Mouse (Mus musculus) embryonic facial prominence, embryonic 14.5 days (tissue): ENCODE measurements around the gene Gm21190. TPM values are rescaled to one million over a fixed set of nuclear protein-coding genes. Genes with fewer than 3 reads are reported as not detected.
"Not testable (repeated sequence)": the region's sequence is repeated elsewhere in the genome, so short reads cannot be mapped to it uniquely, and the experiment has no call there.

ENCODE experiments used
- ATAC-seq: fragments of 200-750 bp; cut with Nextera tagmentation; 2 replicates; pipeline ENCODE4 v1.8.0; 2017; ENCODE audit warnings: low read depth, moderate number of reproducible peaks, moderate TSS enrichment
- DNase-seq: peaks from one replicate; pipeline ENCODE4 v3.0.0-alpha.2; 2015; ENCODE audit warnings: low spot score
- H3K27ac ChIP-seq: fragments of 300-500 bp; sonication (generic); replicated peaks from 2 replicates; pipeline ENCODE4 v1.5.1; 2014; ENCODE audit warnings: low read depth, mild to moderate bottlenecking, low read length, moderate library complexity
- H3K27me3 ChIP-seq: fragments of 300-500 bp; sonication (generic); replicated peaks from 2 replicates; pipeline ENCODE4 v1.6.1; 2014; ENCODE audit warnings: low read length; ENCODE audit not compliant: control insufficient read depth, insufficient read depth
- H3K36me3 ChIP-seq: fragments of 300-500 bp; sonication (generic); 2 replicates; pipeline ENCODE4 v1.6.1; 2014; ENCODE audit warnings: low read length, mixed read lengths; ENCODE audit not compliant: control insufficient read depth, insufficient read depth
- H3K4me1 ChIP-seq: fragments of 300-500 bp; sonication (generic); 2 replicates; pipeline ENCODE4 v1.6.1; 2014; ENCODE audit warnings: antibody characterized with exemption, low read length; ENCODE audit not compliant: control insufficient read depth, insufficient read depth
- H3K4me2 ChIP-seq: fragments of 300-500 bp; sonication (generic); 2 replicates; pipeline ENCODE4 v1.6.1; 2014; ENCODE audit warnings: low read depth, mild to moderate bottlenecking, low read length, moderate library complexity, mixed read lengths
- H3K4me3 ChIP-seq: fragments of 300-500 bp; sonication (generic); 2 replicates; pipeline ENCODE4 v1.5.1; 2014; ENCODE audit warnings: low read depth, mild to moderate bottlenecking, low read length
- H3K9ac ChIP-seq: fragments of 300-500 bp; sonication (generic); 2 replicates; pipeline ENCODE4 v1.6.1; 2014; ENCODE audit warnings: low read depth, mild to moderate bottlenecking, low read length, moderate library complexity, mixed read lengths
- H3K9me3 ChIP-seq: fragments of 300-500 bp; sonication (generic); 2 replicates; pipeline ENCODE4 v1.6.1; 2016; ENCODE audit warnings: low read length; ENCODE audit not compliant: control insufficient read depth
- WGBS: fragments of 180-500 bp; shearing (Covaris S2); extraction: QIAGEN DNeasy Blood & Tissue Kit; methylation state at CpG from one replicate; pipeline ENCODE4 v1.1.7; 2014; 5-methylcytosine and 5-hydroxymethylcytosine counted together
- polyA plus RNA-seq: library from polyadenylated mRNA; unstranded; fragments of >200 nt; fragmentation: Nextera tagmentation; extraction: Ambion mirVana; gene quantifications from 2 replicates; pipeline ENCODE4 v1.2.1, GENCODE M21; 2014

The Gm21190 gene
- polyA plus RNA-seq: not detected in 2 replicates

- H3K27me3 ChIP-seq, H3K4me3 ChIP-seq, H3K27ac ChIP-seq, H3K9me3 ChIP-seq, H3K9ac ChIP-seq, H3K36me3 ChIP-seq, DNase-seq, ATAC-seq, H3K4me2 ChIP-seq, H3K4me1 ChIP-seq: not testable (repeated sequence)
- no CpG with 5 or more reads among the region's 1 CpGs for WGBS
Measured at GRCm38 (mm10) chr5:15529122-15529521, at the start of gene Gm21190. TSS of gene Gm21190 (minus strand) at chr5:15529222.

GRCm38 (mm10) chr5:15577033-15577432 lies 48.0 kb upstream of the Gm21190 start, which contains the start of gene Gm21083:
TSS of gene Gm21083 (plus strand) at chr5:15577333.
- not testable (repeated sequence) for H3K27ac ChIP-seq, H3K27me3 ChIP-seq, H3K4me3 ChIP-seq, H3K9me3 ChIP-seq, H3K4me2 ChIP-seq, ATAC-seq, H3K9ac ChIP-seq, DNase-seq, H3K4me1 ChIP-seq, H3K36me3 ChIP-seq
- WGBS: no CpG with 5 or more reads among the region's 1 CpGs

GRCm38 (mm10) chr5:15573735-15574134 lies 44.7 kb upstream of the Gm21190 start:
- H3K27me3 ChIP-seq, H3K36me3 ChIP-seq: not testable (repeated sequence)

GRCm38 (mm10) chr5:15561425-15562264 lies 32.6 kb upstream of the Gm21190 start:
- H3K36me3 ChIP-seq, H3K4me3 ChIP-seq, H3K9me3 ChIP-seq, H3K27me3 ChIP-seq, H3K4me2 ChIP-seq, H3K4me1 ChIP-seq, H3K27ac ChIP-seq, H3K9ac ChIP-seq, DNase-seq: not testable (repeated sequence)
- 85% methylated on average over 3 of the region's 3 CpGs for WGBS
- ATAC-seq: peak; percentile 37; the same call in 1 of the 2 replicates

More at GRCm38 (mm10) chr5:15573735-15574134, 44.7 kb upstream of the Gm21190 start:
- not testable (repeated sequence) for H3K27ac ChIP-seq, H3K4me3 ChIP-seq, H3K4me1 ChIP-seq, H3K9me3 ChIP-seq, ATAC-seq, H3K4me2 ChIP-seq, H3K9ac ChIP-seq, DNase-seq

- not testable (repeated sequence) for H3K36me3 ChIP-seq, H3K4me2 ChIP-seq, H3K9ac ChIP-seq, H3K4me3 ChIP-seq, DNase-seq, ATAC-seq, H3K4me1 ChIP-seq, H3K27me3 ChIP-seq, H3K27ac ChIP-seq, H3K9me3 ChIP-seq
- 66% methylated on average over 1 of the region's 1 CpGs for WGBS
Measured at GRCm38 (mm10) chr5:15558654-15559053, 29.6 kb upstream of the Gm21190 start.

- H3K27ac ChIP-seq, DNase-seq, H3K9ac ChIP-seq, ATAC-seq, H3K4me3 ChIP-seq, H3K4me2 ChIP-seq, H3K36me3 ChIP-seq, H3K4me1 ChIP-seq, H3K9me3 ChIP-seq, H3K27me3 ChIP-seq: not testable (repeated sequence)
- WGBS: 15% methylated on average over 3 of the region's 3 CpGs
Measured at GRCm38 (mm10) chr5:15549606-15550005, 20.6 kb upstream of the Gm21190 start.

GRCm38 (mm10) chr5:15549134-15549533 lies 20.1 kb upstream of the Gm21190 start:
- DNase-seq, H3K27ac ChIP-seq, H3K9me3 ChIP-seq, H3K9ac ChIP-seq, H3K27me3 ChIP-seq, H3K4me2 ChIP-seq, ATAC-seq, H3K4me3 ChIP-seq, H3K36me3 ChIP-seq, H3K4me1 ChIP-seq: not testable (repeated sequence)
- 27% methylated on average over 1 of the region's 1 CpGs for WGBS

- not testable (repeated sequence) for H3K4me1 ChIP-seq, H3K27ac ChIP-seq, DNase-seq, H3K36me3 ChIP-seq, H3K9me3 ChIP-seq, H3K27me3 ChIP-seq, H3K4me2 ChIP-seq, H3K9ac ChIP-seq, H3K4me3 ChIP-seq, ATAC-seq
- 80% methylated on average over 6 of the region's 6 CpGs for WGBS
Measured at GRCm38 (mm10) chr5:15548642-15549041, 19.6 kb upstream of the Gm21190 start.

GRCm38 (mm10) chr5:15522470-15522869 lies 6.6 kb downstream of the Gm21190 start:
- H3K4me2 ChIP-seq, ATAC-seq, DNase-seq, H3K4me1 ChIP-seq, H3K27ac ChIP-seq, H3K27me3 ChIP-seq, H3K4me3 ChIP-seq, H3K9ac ChIP-seq, H3K36me3 ChIP-seq, H3K9me3 ChIP-seq: not testable (repeated sequence)
